Mouse (Mus musculus) hindbrain, embryonic 14.5 days (tissue): Measurements from ENCODE around the gene B3gnt9. TPM values are rescaled to one million over a fixed set of nuclear protein-coding genes. Genes with fewer than 3 reads are reported as not detected.

Experiments used
- ATAC-seq: fragments of 200-750 bp; cut with Nextera tagmentation; 2 replicates; pipeline ENCODE4 v1.8.0; 2017; ENCODE audit warnings: moderate number of reproducible peaks, mild to moderate bottlenecking, moderate TSS enrichment, moderate library complexity; ENCODE audit not compliant: low FRiP score
- DNase-seq: peaks from one replicate; pipeline ENCODE4 v3.0.0-alpha.2; 2015; ENCODE audit warnings: low spot score
- H3K27ac ChIP-seq: fragments of 300-500 bp; sonication (generic); 2 replicates; pipeline ENCODE4 v1.5.1; 2014; ENCODE audit warnings: mild to moderate bottlenecking, moderate library complexity
- H3K27me3 ChIP-seq: fragments of 300-500 bp; sonication (generic); 2 replicates; pipeline ENCODE4 v1.6.1; 2014; ENCODE audit warnings: mild to moderate bottlenecking, low read length, mixed read lengths; ENCODE audit not compliant: control insufficient read depth, insufficient read depth
- H3K36me3 ChIP-seq: fragments of 300-500 bp; sonication (generic); replicated peaks from 2 replicates; pipeline ENCODE4 v1.6.1; 2014; ENCODE audit not compliant: control insufficient read depth, insufficient read depth
- H3K4me1 ChIP-seq: fragments of 300-500 bp; sonication (generic); replicated peaks from 2 replicates; pipeline ENCODE4 v1.6.1; 2014; ENCODE audit warnings: antibody characterized with exemption, low read length, mixed read lengths; ENCODE audit not compliant: control insufficient read depth, insufficient read depth
- H3K4me2 ChIP-seq: fragments of 300-500 bp; sonication (generic); replicated peaks from 2 replicates; pipeline ENCODE4 v1.6.1; 2014; ENCODE audit warnings: mild to moderate bottlenecking, moderate library complexity
- H3K4me3 ChIP-seq: fragments of 300-500 bp; sonication (generic); replicated peaks from 2 replicates; pipeline ENCODE4 v1.5.1; 2014; ENCODE audit warnings: mild to moderate bottlenecking, low read length
- H3K9ac ChIP-seq: fragments of 300-500 bp; sonication (generic); 2 replicates; pipeline ENCODE4 v1.6.1; 2014
- H3K9me3 ChIP-seq: fragments of 300-500 bp; sonication (generic); 2 replicates; pipeline ENCODE4 v1.6.1; 2016; ENCODE audit warnings: low read length; ENCODE audit not compliant: control insufficient read depth
- WGBS: fragments of 180-500 bp; shearing (Covaris S2); extraction: QIAGEN DNeasy Blood & Tissue Kit; methylation state at CpG from one replicate; pipeline ENCODE4 v1.1.7; 2014; 5-methylcytosine and 5-hydroxymethylcytosine counted together
- polyA plus RNA-seq: library from polyadenylated mRNA; unstranded; fragments of >200 nt; fragmentation: Nextera tagmentation; extraction: Ambion mirVana; gene quantifications from 2 replicates; pipeline ENCODE4 v1.2.1, GENCODE M21; 2014

B3gnt9 gene
- polyA plus RNA-seq, 1 experiment from 2014 or later = 8.7 TPM

DNA sequence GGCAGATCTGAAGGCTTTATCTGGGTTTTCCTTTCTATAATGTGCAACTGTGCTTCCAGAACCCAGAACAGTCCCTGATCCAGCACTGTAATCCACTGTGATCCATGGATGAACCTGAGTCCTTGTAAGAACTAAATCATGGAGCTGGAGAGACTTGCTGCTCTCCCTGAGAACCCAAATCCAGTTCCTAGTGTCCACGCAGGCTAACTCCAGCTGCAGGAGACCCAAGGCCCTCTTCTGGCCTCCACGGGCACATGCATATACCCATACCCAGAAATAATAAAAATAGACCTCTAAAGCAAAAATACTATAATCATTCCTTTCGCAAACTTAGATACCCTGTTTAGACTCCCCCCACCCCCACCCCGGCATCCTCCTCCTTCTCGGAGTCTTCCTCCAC lies 33.3 kb upstream of the B3gnt9 start:
- Histone ChIP-seq H3K4me3 (peak overlapping the region; percentile 43), H3K27me3 (0 out of 2 replicates have a peak, but pooled peaks cover 8% of the 10 kb centered on the region), H3K27ac (peak overlapping the region; percentile 89), H3K4me1 (peaks cover 42% of the 10 kb centered on the region), H3K9me3 (no peaks in the 10 kb centered on the region), H3K9ac (peak overlapping the region; percentile 50), H3K4me2 (peak overlapping the region; percentile 66), H3K36me3 (peaks cover 25% of the 10 kb centered on the region)
- WGBS = 85% methylated on average over 5 of the region's 5 CpGs
- ATAC-seq (no peak), DNase-seq (no peak)

DNA sequence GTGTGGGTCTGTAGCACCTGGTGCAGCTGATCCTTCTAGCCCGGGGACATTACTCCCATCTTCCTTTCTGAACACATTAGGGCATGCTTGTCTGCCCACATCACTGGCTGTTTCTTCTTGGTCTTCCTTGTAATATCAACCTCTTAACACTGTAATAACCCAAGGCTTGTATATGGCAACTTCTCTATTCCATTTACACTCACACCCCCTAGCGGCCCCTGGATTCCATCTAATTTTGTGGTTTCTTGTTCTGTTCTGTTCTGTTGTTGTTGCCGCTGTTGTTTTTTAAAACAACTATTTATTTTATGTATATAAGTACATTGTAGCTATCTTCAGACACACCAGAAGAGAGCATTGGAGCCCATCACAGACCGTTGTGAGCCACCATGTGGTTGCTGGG lies 32.0 kb upstream of the B3gnt9 start:
- WGBS = 86% methylated on average over 4 of the region's 4 CpGs
- peak overlapping the region; percentile 20; the same call in 1 of the 2 replicates for H3K9ac ChIP-seq
- ATAC-seq (no peak), DNase-seq (no peak)
- peaks cover 42% of the 10 kb centered on the region for H3K4me1 ChIP-seq
- H3K36me3 ChIP-seq = peaks cover 38% of the 10 kb centered on the region
- H3K9me3 ChIP-seq = no peaks in the 10 kb centered on the region
- no peak overlapping the region for H3K27ac ChIP-seq
- H3K27me3 ChIP-seq = 0 out of 2 replicates have a peak, but pooled peaks cover 8% of the 10 kb centered on the region
- peak overlapping the region; percentile 11 for H3K4me3 ChIP-seq
- peak overlapping the region; percentile 66 for H3K4me2 ChIP-seq

DNA sequence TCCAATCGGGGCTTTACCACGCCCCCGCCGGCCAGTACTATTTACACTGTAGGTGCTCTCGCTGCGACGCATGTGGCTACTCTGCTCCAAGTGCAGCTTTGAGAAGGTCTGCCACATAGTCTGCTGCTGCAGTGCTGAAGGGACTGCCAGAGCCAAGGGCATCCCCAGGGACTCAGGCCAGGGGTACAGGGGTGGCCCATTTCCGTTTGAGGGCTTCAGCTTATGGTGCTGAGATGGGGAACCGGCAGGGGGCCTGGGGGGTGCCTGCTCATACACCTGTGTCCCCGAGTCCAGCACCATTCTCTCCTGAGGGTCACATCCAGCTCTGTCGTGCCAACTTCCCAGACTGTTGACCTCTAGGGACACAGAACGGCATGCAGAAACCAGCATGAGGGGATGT lies 30.6 kb upstream of the B3gnt9 start:
- Histone ChIP-seq H3K27me3 (0 out of 2 replicates have a peak, but pooled peaks cover 5% of the 10 kb centered on the region), H3K4me2 (peak overlapping the region; percentile 66; the same call in 1 of the 2 replicates), H3K4me1 (peaks cover 35% of the 10 kb centered on the region), H3K4me3 (no peak overlapping the region), H3K9ac (no peak overlapping the region), H3K9me3 (no peaks in the 10 kb centered on the region), H3K36me3 (peaks cover 48% of the 10 kb centered on the region), H3K27ac (no peak overlapping the region)
- DNase-seq = no peak
- WGBS = 36% methylated on average over 12 of the region's 12 CpGs
- ATAC-seq = no peak

GRCm38 (mm10) chr8:105283074-105283473 lies 28.1 kb upstream of the B3gnt9 start:
- no peak overlapping the region for H3K9ac ChIP-seq
- 28% methylated on average over 23 of the region's 23 CpGs for WGBS
- ATAC-seq = no peak
- no peak overlapping the region for H3K4me2 ChIP-seq
- no peak for DNase-seq
- H3K4me3 ChIP-seq = no peak overlapping the region
- H3K9me3 ChIP-seq = no peaks in the 10 kb centered on the region
- H3K4me1 ChIP-seq = peaks cover 33% of the 10 kb centered on the region
- H3K36me3 ChIP-seq = peaks cover 57% of the 10 kb centered on the region
- H3K27ac ChIP-seq = no peak overlapping the region
- H3K27me3 ChIP-seq = peaks cover 24% of the 10 kb centered on the region

DNA sequence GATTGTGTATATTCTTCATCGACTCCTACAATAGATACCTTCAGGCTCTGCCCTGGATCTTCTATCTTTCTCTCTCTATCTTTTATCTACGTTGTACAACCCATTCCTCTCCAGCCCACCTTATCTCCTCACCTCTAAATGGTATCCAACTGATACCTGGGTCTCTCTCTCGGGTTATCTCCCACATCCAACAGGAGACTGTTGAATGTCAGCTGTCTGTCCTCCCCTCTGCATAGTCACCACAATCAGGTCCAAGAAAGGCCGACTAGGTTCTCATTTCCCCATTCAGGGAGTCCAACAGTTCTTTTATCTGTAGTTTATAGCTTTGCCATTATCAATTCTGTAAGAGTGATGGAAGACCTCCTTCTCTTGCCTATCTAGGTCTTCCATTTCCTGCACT lies 27.3 kb upstream of the B3gnt9 start:
- Histone ChIP-seq H3K9ac (no peak overlapping the region), H3K27ac (no peak overlapping the region), H3K9me3 (no peaks in the 10 kb centered on the region), H3K4me3 (no peak overlapping the region), H3K27me3 (peaks cover 33% of the 10 kb centered on the region), H3K36me3 (peaks cover 57% of the 10 kb centered on the region), H3K4me1 (peaks cover 26% of the 10 kb centered on the region), H3K4me2 (no peak overlapping the region)
- 90% methylated on average over 4 of the region's 4 CpGs for WGBS
- DNase-seq (no peak), ATAC-seq (no peak)

DNA sequence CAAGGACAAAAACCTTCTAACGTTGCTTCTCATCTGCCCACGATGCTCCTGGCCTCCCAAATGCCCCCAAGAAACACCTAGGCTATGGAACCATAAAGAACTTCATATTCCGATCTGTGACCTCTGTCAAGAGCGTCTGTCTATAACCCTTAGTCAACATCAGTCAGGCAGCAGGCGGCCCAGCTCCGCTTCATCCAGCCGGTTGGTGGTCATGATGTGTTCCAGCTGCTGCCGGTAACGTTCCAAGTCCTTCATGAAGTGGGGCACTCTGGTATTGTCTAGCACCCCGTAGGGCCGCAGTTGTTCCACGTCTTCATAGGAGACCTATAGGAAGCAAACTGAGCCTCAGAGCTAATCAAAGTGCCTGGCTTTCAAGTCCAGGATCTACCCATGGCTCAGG lies 26.9 kb upstream of the B3gnt9 start:
- Histone ChIP-seq H3K9me3 (no peaks in the 10 kb centered on the region), H3K27ac (no peak overlapping the region), H3K4me2 (no peak overlapping the region), H3K27me3 (peaks cover 37% of the 10 kb centered on the region), H3K9ac (no peak overlapping the region), H3K36me3 (peaks cover 57% of the 10 kb centered on the region), H3K4me1 (peaks cover 22% of the 10 kb centered on the region), H3K4me3 (no peak overlapping the region)
- ATAC-seq (no peak), DNase-seq (no peak)
- WGBS = 93% methylated on average over 12 of the region's 12 CpGs

DNA sequence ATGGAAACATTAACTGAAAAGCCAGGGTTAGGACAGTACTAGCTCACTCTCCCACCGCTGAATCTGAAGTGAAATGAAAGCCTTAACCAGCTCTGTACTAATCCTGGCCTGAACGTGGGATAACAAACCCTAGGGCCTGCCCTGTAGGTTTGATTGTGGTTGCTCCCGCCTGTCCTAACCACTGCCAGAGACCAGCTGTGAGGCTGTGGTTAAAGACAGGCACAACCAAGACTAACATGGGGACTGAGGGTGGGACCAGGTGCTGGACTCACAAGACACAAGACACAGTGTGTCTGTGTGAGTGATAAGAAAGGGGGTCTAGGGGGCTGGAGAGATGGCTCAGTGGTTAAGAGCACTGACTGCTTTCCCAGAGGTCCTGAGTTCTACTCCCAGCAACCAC lies 25.6 kb upstream of the B3gnt9 start:
- Histone ChIP-seq H3K27ac (no peak overlapping the region), H3K9ac (no peak overlapping the region), H3K4me3 (no peak overlapping the region), H3K4me1 (peaks cover 19% of the 10 kb centered on the region), H3K36me3 (peaks cover 47% of the 10 kb centered on the region), H3K4me2 (no peak overlapping the region), H3K9me3 (no peaks in the 10 kb centered on the region), H3K27me3 (peaks cover 48% of the 10 kb centered on the region)
- 68% methylated on average over 3 of the region's 3 CpGs for WGBS
- DNase-seq = no peak
- ATAC-seq = no peak

- Histone ChIP-seq H3K9me3 (no peaks in the 10 kb centered on the region), H3K36me3 (peaks cover 34% of the 10 kb centered on the region), H3K27me3 (peaks cover 65% of the 10 kb centered on the region), H3K27ac (no peak overlapping the region), H3K9ac (no peak overlapping the region), H3K4me2 (peak overlapping the region; percentile 39), H3K4me1 (peaks cover 20% of the 10 kb centered on the region), H3K4me3 (peak overlapping the region; percentile 2; the same call in 1 of the 2 replicates)
- 3% methylated on average over 28 of the region's 28 CpGs for WGBS
- ATAC-seq (peak; percentile 59; the same call in 1 of the 2 replicates), DNase-seq (peak; percentile 70)
Observed at GRCm38 (mm10) chr8:105278911-105279334, 24.0 kb upstream of the B3gnt9 start.

DNA sequence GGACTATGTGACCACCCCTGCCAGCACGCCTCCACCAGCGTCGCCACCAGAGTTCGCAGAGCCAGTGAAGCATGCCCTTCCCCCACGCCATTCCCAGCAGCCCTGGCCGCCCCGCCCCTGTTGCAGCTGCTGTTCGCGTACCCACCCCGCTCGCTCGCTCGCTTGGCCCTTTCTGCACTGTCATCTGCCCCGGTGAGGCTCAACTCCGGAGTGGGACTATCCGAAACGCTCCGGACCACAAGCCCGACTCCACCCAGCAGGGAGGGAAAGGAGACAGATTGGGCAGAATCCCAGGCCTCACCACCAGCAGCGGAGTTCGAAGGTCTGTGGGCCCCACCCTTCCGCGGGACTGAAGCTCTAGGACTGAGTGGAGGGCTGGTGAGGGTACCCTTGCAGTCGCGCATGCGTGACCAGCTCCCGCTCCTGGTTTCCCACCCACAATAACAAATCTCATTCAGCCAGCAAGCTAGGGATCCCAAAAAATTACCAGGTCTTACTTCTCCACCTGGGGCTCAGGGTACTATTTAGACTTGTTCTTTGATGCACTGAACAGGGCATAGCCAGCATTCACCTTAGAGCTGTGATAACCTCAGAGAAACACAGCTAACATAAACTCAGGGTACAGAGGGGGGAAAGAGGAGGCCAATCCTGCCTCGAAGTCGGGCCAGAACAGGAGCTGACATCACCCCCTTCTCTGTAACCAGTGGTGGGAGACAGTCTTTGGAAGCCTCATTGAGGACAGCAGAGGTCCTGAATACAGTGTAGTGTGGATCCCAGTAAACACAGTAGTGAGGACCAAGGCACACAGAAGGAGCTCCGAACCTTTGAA lies 21.6 kb upstream of the B3gnt9 start:
- peak; percentile 65 for ATAC-seq

More for the DNA sequence above, 21.6 kb upstream of the B3gnt9 start:
- Histone ChIP-seq H3K9ac (peak overlapping the region; percentile 49), H3K4me3 (peak overlapping the region; percentile 38), H3K27me3 (peaks cover 89% of the 10 kb centered on the region), H3K27ac (no peak overlapping the region), H3K36me3 (peaks cover 15% of the 10 kb centered on the region), H3K4me1 (peaks cover 20% of the 10 kb centered on the region), H3K9me3 (no peaks in the 10 kb centered on the region), H3K4me2 (peak overlapping the region; percentile 83)
- DNase-seq = no peak
- 2% methylated on average over 30 of the region's 30 CpGs for WGBS
